Mouse (Mus musculus): ENCODE data around the gene Acta1. TPM values are rescaled to one million over a fixed set of nuclear protein-coding genes. Genes with fewer than 3 reads are reported as not detected.

Gene Acta1
- polyA plus RNA-seq, 1 experiment from 2014 or later = 6.7 TPM

DNA sequence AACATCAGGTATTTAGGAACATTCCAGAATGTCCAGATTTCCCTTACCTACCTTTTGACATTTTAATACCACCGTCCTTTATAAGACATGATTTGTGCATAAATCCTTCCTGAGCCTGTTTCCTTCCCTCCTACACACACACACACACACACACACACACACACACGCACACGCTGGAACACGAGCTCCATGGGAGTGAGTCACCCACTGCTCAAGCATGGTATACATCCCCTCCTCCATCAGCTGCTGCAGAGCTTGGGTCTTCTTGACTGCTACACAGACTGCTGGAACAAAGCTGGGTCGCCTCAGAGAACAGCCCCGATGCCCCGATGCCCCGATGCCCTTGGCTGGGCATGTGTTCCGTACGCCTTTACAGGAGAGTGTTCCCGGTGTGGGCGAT is 48.0 kb downstream of the Acta1 start:
- no peak for ATAC-seq (replicated peaks; ENCODE audit: low FRiP score)
- Histone ChIP-seq H3K4me3 (ENCODE audit: low read depth, low read length) (no peak overlapping the region), H3K4me2 (no peak overlapping the region), H3K27ac (ENCODE audit: low read depth, low read length) (no peak overlapping the region), H3K9me3 (ENCODE audit: control insufficient read depth, low read length) (no peaks in the 10 kb centered on the region), H3K36me3 (ENCODE audit: control insufficient read depth, insufficient read depth, low read length) (peaks cover 3% of the 10 kb centered on the region; the same call in 1 of the 2 replicates), H3K4me1 (replicated peaks; ENCODE audit: control insufficient read depth, insufficient read depth, low read length) (no peaks in the 10 kb centered on the region; the same call in 1 of the 2 replicates), H3K9ac (ENCODE audit: low read depth, low read length) (no peak overlapping the region), H3K27me3 (replicated peaks; ENCODE audit: control insufficient read depth, insufficient read depth, low read length) (no peaks in the 10 kb centered on the region)
- 89% methylated on average over 12 of the region's 12 CpGs for WGBS
- DNase-seq (ENCODE audit: low spot score) = no peak

DNA sequence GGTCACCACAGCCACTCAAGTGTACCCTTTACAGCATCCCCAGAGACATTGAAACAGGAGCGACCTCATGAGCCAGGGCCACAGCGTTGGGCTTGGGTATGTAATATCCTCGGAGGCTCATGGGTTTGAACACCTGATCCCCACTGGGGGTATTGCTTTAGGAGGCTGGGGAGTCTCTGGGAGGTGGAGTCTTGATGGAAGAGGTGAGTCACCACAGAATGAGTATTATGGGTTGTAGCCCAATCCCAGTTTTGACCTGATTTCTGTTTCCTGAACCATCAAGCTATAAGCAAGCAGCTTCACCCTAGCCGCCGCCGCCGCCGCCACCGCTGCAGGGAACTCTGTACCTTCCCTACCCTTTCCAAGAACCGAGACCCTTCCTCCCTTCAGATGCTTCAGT is 48.6 kb downstream of the Acta1 start:
- Histone ChIP-seq H3K4me3 (ENCODE audit: low read depth, low read length) (no peak overlapping the region), H3K9me3 (ENCODE audit: control insufficient read depth, low read length) (no peaks in the 10 kb centered on the region), H3K36me3 (ENCODE audit: control insufficient read depth, insufficient read depth, low read length) (peaks cover 3% of the 10 kb centered on the region; the same call in 1 of the 2 replicates), H3K4me1 (replicated peaks; ENCODE audit: control insufficient read depth, insufficient read depth, low read length) (no peaks in the 10 kb centered on the region; the same call in 1 of the 2 replicates), H3K4me2 (no peak overlapping the region), H3K27me3 (replicated peaks; ENCODE audit: control insufficient read depth, insufficient read depth, low read length) (no peaks in the 10 kb centered on the region), H3K27ac (ENCODE audit: low read depth, low read length) (no peak overlapping the region), H3K9ac (ENCODE audit: low read depth, low read length) (no peak overlapping the region)
- DNase-seq (ENCODE audit: low spot score) = no peak
- WGBS = 89% methylated on average over 10 of the region's 10 CpGs
- ATAC-seq (replicated peaks; ENCODE audit: low FRiP score) = no peak

DNA sequence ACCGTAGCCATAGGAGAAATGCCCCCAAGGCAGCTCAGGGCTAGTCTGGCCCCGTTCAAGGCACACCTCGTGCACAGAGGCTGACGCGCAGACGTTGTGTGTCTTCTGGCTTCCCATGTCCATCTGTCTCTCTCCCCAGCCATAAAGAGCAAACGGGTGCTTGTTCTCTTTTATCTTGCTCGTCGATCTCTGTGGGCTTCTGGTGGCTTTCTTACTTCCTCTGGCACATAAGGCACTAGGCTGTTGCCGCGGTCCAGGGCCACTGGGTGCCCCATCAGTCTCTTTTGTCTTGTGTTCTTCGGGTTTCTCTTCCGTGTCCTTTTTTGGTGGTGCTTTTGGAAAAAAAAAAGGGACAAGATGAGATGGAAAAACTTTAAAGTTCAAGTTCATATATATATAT is 49.4 kb downstream of the Acta1 start:
- Histone ChIP-seq H3K27me3 (replicated peaks; ENCODE audit: control insufficient read depth, insufficient read depth, low read length) (no peaks in the 10 kb centered on the region), H3K9ac (ENCODE audit: low read depth, low read length) (no peak overlapping the region), H3K36me3 (ENCODE audit: control insufficient read depth, insufficient read depth, low read length) (peaks cover 3% of the 10 kb centered on the region; the same call in 1 of the 2 replicates), H3K27ac (ENCODE audit: low read depth, low read length) (no peak overlapping the region), H3K4me2 (no peak overlapping the region), H3K4me3 (ENCODE audit: low read depth, low read length) (no peak overlapping the region), H3K4me1 (replicated peaks; ENCODE audit: control insufficient read depth, insufficient read depth, low read length) (no peaks in the 10 kb centered on the region; the same call in 1 of the 2 replicates), H3K9me3 (ENCODE audit: control insufficient read depth, low read length) (no peaks in the 10 kb centered on the region)
- DNase-seq (ENCODE audit: low spot score) (no peak), ATAC-seq (replicated peaks; ENCODE audit: low FRiP score) (no peak)
- WGBS = 57% methylated on average over 13 of the region's 13 CpGs

DNA sequence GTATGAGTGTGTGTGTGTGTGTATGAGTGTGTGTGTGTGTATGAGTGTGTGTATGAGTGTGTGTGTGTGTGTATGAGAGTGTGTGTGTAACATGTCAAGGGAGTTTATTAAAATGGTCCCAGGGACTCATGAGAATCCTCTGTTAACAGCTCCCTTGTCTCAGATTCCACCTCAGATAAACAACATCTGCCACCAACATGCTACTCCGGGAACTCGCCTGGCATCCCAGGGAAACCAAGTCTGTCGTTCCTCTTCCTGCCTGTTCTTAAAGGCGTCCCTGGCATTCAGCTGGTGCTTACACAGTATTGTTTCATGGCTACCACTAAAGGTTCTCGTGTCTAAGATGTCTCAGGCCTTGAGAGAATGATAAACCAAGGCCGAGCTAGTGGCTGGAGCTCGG is 50.2 kb downstream of the Acta1 start:
- Histone ChIP-seq H3K4me3 (ENCODE audit: low read depth, low read length) (no peak overlapping the region), H3K27ac (ENCODE audit: low read depth, low read length) (no peak overlapping the region), H3K9me3 (ENCODE audit: control insufficient read depth, low read length) (no peaks in the 10 kb centered on the region), H3K27me3 (replicated peaks; ENCODE audit: control insufficient read depth, insufficient read depth, low read length) (no peaks in the 10 kb centered on the region), H3K4me2 (no peak overlapping the region), H3K36me3 (ENCODE audit: control insufficient read depth, insufficient read depth, low read length) (peaks cover 3% of the 10 kb centered on the region; the same call in 1 of the 2 replicates), H3K4me1 (replicated peaks; ENCODE audit: control insufficient read depth, insufficient read depth, low read length) (no peaks in the 10 kb centered on the region; the same call in 1 of the 2 replicates), H3K9ac (ENCODE audit: low read depth, low read length) (no peak overlapping the region)
- DNase-seq (ENCODE audit: low spot score) (no peak), ATAC-seq (replicated peaks; ENCODE audit: low FRiP score) (no peak)
- 77% methylated on average over 7 of the region's 7 CpGs for WGBS

DNA sequence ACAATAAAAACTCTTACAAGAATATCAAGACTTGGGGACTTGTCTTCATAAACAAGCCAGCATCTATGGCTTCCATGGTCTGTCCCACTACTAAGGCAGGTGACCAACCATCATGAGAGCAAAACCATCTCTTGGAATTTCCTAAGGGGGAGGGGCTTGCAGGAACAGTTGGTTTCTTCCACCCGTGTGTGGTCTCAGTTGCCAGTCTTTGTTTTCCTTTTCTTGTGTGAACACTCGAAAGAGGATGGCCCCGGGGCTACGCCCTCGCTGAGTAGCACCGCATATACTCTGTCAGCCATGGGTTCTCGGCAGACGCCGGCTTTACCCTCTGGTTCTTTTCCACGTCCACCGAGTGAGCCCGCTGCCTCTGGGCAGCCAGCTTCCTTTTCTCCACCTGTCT is 52.5 kb downstream of the Acta1 start:
- H3K9ac ChIP-seq (ENCODE audit: low read depth, low read length) = no peak overlapping the region
- H3K27me3 ChIP-seq (replicated peaks; ENCODE audit: control insufficient read depth, insufficient read depth, low read length) = no peaks in the 10 kb centered on the region
- no peak overlapping the region for H3K4me3 ChIP-seq (ENCODE audit: low read depth, low read length)
- ATAC-seq (replicated peaks; ENCODE audit: low FRiP score) (no peak), DNase-seq (ENCODE audit: low spot score) (no peak)
- WGBS = 88% methylated on average over 12 of the region's 12 CpGs
- H3K27ac ChIP-seq (ENCODE audit: low read depth, low read length) = no peak overlapping the region
- H3K4me1 ChIP-seq (replicated peaks; ENCODE audit: control insufficient read depth, insufficient read depth, low read length) = no peaks in the 10 kb centered on the region; the same call in 1 of the 2 replicates
- H3K36me3 ChIP-seq (ENCODE audit: control insufficient read depth, insufficient read depth, low read length) = peaks cover 6% of the 10 kb centered on the region; the same call in 1 of the 2 replicates
- H3K4me2 ChIP-seq = no peak overlapping the region
- H3K9me3 ChIP-seq (ENCODE audit: control insufficient read depth, low read length) = no peaks in the 10 kb centered on the region

Other genes starting within 250 kb of the Acta1 start
- gene Rhou, start 240.8 kb downstream of the Acta1 start, polyA plus RNA-seq (2014; fragmentation: Nextera tagmentation; extraction: Ambion mirVana) = 4.8 and 4.9 TPM in 2 replicates
- 61.8 and 65.9 TPM in 2 replicates for gene Rab4a, start 88.8 kb downstream of the Acta1 start, polyA plus RNA-seq (2014; fragmentation: Nextera tagmentation; extraction: Ambion mirVana)
- 4.6 and 5.2 TPM in 2 replicates for gene Ccsap, start 34.5 kb downstream of the Acta1 start, polyA plus RNA-seq (2014; fragmentation: Nextera tagmentation; extraction: Ambion mirVana)
- 47.4 and 49.3 TPM in 2 replicates for gene Nup133, start 54.5 kb upstream of the Acta1 start, polyA plus RNA-seq (2014; fragmentation: Nextera tagmentation; extraction: Ambion mirVana)
- gene Abcb10, start 88.4 kb upstream of the Acta1 start, polyA plus RNA-seq (2014; fragmentation: Nextera tagmentation; extraction: Ambion mirVana) = 115 and 134 TPM in 2 replicates
- gene Taf5l, start 126.6 kb upstream of the Acta1 start, polyA plus RNA-seq (2014; fragmentation: Nextera tagmentation; extraction: Ambion mirVana) = 62.5 and 67.4 TPM in 2 replicates
- gene Urb2, start 126.8 kb upstream of the Acta1 start, polyA plus RNA-seq (2014; fragmentation: Nextera tagmentation; extraction: Ambion mirVana) = 11.0 and 13.7 TPM in 2 replicates

Data from liver, embryonic 11.5 days (tissue).